ENCODE assay signal across 8 mouse cellular contexts in the genomic region with DNA sequence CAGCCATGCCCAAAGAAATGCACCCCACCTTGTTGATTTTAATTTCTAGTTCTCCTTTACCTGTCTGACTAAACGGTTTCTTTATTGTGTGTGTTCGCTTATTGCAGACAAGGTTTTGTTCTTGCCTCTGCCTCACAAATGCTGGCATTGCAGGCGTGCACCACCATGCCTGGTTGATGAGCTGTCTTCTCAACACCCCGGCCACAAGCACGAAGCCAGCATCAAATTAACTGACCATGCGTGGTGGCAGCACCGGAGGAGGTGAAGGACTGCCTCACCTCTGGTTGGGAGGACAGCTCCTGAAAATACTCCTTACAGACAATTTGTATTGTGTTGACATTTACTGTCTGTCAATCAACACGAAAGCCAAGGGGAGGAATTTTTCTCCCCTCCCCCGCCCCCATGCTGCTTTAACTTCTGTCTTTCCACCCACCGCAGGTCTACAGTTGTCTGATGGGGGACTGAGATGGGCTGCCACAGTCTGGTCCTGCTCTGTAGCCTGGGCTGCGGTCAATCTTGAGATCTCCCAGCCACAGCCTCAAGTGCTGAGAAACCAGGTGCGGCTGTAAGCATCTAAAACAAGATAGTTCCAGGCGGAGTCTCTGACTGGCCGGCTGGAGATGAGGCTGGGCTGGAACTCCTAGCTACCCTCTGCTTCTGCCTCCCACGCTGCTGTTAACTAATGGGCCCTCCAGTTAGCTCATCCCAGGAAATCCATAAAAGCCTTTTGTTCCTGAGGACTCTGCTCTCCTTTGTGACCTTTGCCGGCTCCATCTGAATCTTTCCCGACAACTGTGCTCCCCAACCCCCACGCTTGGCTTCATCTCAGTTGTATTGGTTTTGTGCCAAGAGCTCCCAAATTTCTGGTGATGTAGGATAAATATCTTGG. TPM values are rescaled to one million over a fixed set of nuclear protein-coding genes. Genes with fewer than 3 reads are reported as not detected.
DNase-seq lines count a peak whose midpoint lies in the region; ATAC-seq and TF ChIP-seq lines count a peak whose summit lies in the region.

Rps10 (minus strand) TSS at position 538 of the 889 bp plus-strand sequence.

- no peaks in the 10 kb centered on the region for H3K27me3 ChIP-seq in hindbrain, postnatal 0 days (ENCODE audit: insufficient read depth, low read length)
- H3K27me3 ChIP-seq in liver, embryonic 15.5 days: no peaks in the 10 kb centered on the region
- no peaks in the 10 kb centered on the region for H3K27me3 ChIP-seq in testis, adult 2 months (ENCODE audit: control insufficient read depth, insufficient read depth, low read length)

- no peak for TF ChIP-seq POLR2A in bone marrow, adult 2 months (IDR thresholded peaks at IDR 0.05; ENCODE audit: borderline replicate concordance, control insufficient read depth, low read depth, low read length)
- 0 out of 2 replicates have a peak, but pooled peaks have one; percentile 10 for TF ChIP-seq POLR2A in testis, adult 2 months (IDR thresholded peaks at IDR 0.05; ENCODE audit: control insufficient read depth, low read depth, low read length)

- H3K4me2 ChIP-seq in hindbrain, postnatal 0 days (ENCODE audit: low read depth, low read length): peak within 1 kb of the TSS; percentile 65
- H3K4me2 ChIP-seq in liver, embryonic 15.5 days: peak within 1 kb of the TSS; percentile 84

- H3K4me3 ChIP-seq in bone marrow, adult 2 months (replicated peaks; ENCODE audit: control insufficient read depth, low read depth, low read length): peak within 1 kb of the TSS; percentile 92
- H3K4me3 ChIP-seq in hindbrain, postnatal 0 days (ENCODE audit: low read length): peak within 1 kb of the TSS; percentile 87
- peak within 1 kb of the TSS; percentile 88 for H3K4me3 ChIP-seq in liver, embryonic 15.5 days (replicated peaks)
- H3K4me3 ChIP-seq in testis, adult 2 months (ENCODE audit: control insufficient read depth, low read depth, low read length): no peak within 1 kb of the TSS

- peaks cover 2% of the 10 kb centered on the region for H3K4me1 ChIP-seq in bone marrow, adult 2 months (ENCODE audit: control insufficient read depth, insufficient read depth, low read length)
- peaks cover 6% of the 10 kb centered on the region; the same call in 1 of the 2 replicates for H3K4me1 ChIP-seq in hindbrain, postnatal 0 days (ENCODE audit: insufficient read depth, low read length)
- peaks cover 47% of the 10 kb centered on the region for H3K4me1 ChIP-seq in liver, embryonic 15.5 days (replicated peaks)
- H3K4me1 ChIP-seq in testis, adult 2 months (ENCODE audit: control insufficient read depth, insufficient read depth, low read length): peaks cover 9% of the 10 kb centered on the region

- DNase-seq in left cerebral cortex, adult 18-20 months (ENCODE audit: low spot score in 2 of 2): no peak
- DNase-seq in left cerebral cortex, adult 11 months (ENCODE audit: low spot score): no peak
- no peak for DNase-seq in gastrocnemius, postnatal 10 days
- DNase-seq in hindbrain, postnatal 0 days (ENCODE audit: low spot score): peak; percentile 36
- DNase-seq in right cerebral cortex, postnatal 4 days: no peak

- H3K27ac ChIP-seq in bone marrow, adult 2 months (ENCODE audit: control insufficient read depth, insufficient read depth, low read depth, low read length, poor library complexity): no peak within 1 kb of the TSS
- peak within 1 kb of the TSS; percentile 92 for H3K27ac ChIP-seq in hindbrain, postnatal 0 days
- peak within 1 kb of the TSS; percentile 66 for H3K27ac ChIP-seq in liver, embryonic 15.5 days (replicated peaks)
- peak within 1 kb of the TSS; percentile 7; the same call in 1 of the 2 replicates for H3K27ac ChIP-seq in testis, adult 2 months (ENCODE audit: control insufficient read depth, insufficient read depth, low read depth, low read length)

- WGBS in bone marrow, adult 2 months: 73% methylated on average over 18 of the region's 18 CpGs
- 30% methylated on average over 18 of the region's 18 CpGs for whole genome bisulfite sequencing in hindbrain, postnatal 0 days
- 41% methylated on average over 18 of the region's 18 CpGs for WGBS in liver, embryonic 15.5 days (ENCODE audit: insufficient replicate concordance)

- TF ChIP-seq CTCF in bone marrow, adult 2 months (IDR thresholded peaks at IDR 0.05; ENCODE audit: control insufficient read depth, insufficient read depth, low read length): no peak
- no peak for TF ChIP-seq CTCF in hindbrain, postnatal 0 days (IDR thresholded peaks at IDR 0.05; ENCODE audit: low read depth)
- TF ChIP-seq CTCF in testis, adult 2 months (IDR thresholded peaks at IDR 0.05; ENCODE audit: control insufficient read depth, insufficient read depth, insufficient replicate concordance, low read depth, low read length): no peak

- no peaks in the 10 kb centered on the region for H3K9me3 ChIP-seq in hindbrain, postnatal 0 days (ENCODE audit: low read length)
- no peaks in the 10 kb centered on the region for H3K9me3 ChIP-seq in liver, embryonic 15.5 days (replicated peaks)

- no peak within 1 kb of the TSS; the same call in 1 of the 2 replicates for H3K9ac ChIP-seq in hindbrain, postnatal 0 days (replicated peaks; ENCODE audit: low read length)
- peak within 1 kb of the TSS; percentile 46 for H3K9ac ChIP-seq in liver, embryonic 15.5 days

- peaks cover 23% of the 10 kb centered on the region for H3K36me3 ChIP-seq in hindbrain, postnatal 0 days (ENCODE audit: insufficient read depth, low read length)
- H3K36me3 ChIP-seq in liver, embryonic 15.5 days (replicated peaks): peaks cover 25% of the 10 kb centered on the region
- H3K36me3 ChIP-seq in testis, adult 2 months (ENCODE audit: control insufficient read depth, insufficient read depth, low read length): no peaks in the 10 kb centered on the region; the same call in 1 of the 2 replicates

- no peak for ATAC-seq in hindbrain, postnatal 0 days
- ATAC-seq in liver, embryonic 15.5 days (ENCODE audit: insufficient read depth): no peak

RNA-seq across cellular contexts. Expression of gene Rps10, which starts in this region (rescaled TPM):
- total RNA-seq in left cerebral cortex, adult 18-20 months (2021): 100 to 1,000 TPM; 498 to 500 TPM
- polyA plus RNA-seq in bone marrow, adult 2 months (2011; ENCODE audit: insufficient read depth, insufficient read length, low replicate concordance, missing spikeins): 1,643 and 1,889 TPM in 2 replicates
- total RNA-seq in gastrocnemius, postnatal 10 days (2021): 100 to 1,000 TPM; 708 to 712 TPM
- 1,174 and 1,303 TPM in 2 replicates for total RNA-seq in hindbrain, postnatal 0 days (2014; rRNA removed)
- 497 and 519 TPM in 2 replicates for polyA plus RNA-seq in hindbrain, postnatal 0 days (2015; fragmentation: Nextera tagmentation; extraction: Ambion mirVana)
- 435 and 496 TPM in 2 replicates for polyA plus RNA-seq in liver, embryonic 15.5 days (2015; fragmentation: Nextera tagmentation; extraction: Ambion mirVana)
- polyA plus RNA-seq in testis, adult 2 months (2012; rRNA removed): 262 and 331 TPM in 2 replicates
